Mouse (Mus musculus) G1E (cell line): ENCODE data around the gene Tmco4. TPM values are rescaled to one million over a fixed set of nuclear protein-coding genes. Genes with fewer than 3 reads are reported as not detected.

Experiments
- ATAC-seq: 2 replicates; pipeline ENCODE4 v1.8.0; 2016; ENCODE audit warnings: mild to moderate bottlenecking; ENCODE audit not compliant: insufficient number of reproducible peaks, poor library complexity, low FRiP score, severe bottlenecking; ENCODE audit errors: extremely low read depth
- DNase-seq: peaks from one replicate; pipeline ENCODE4 v3.0.0; 2012; ENCODE audit warnings: low spot score
- H3K27me3 ChIP-seq: 2 replicates; pipeline ENCODE4 v1.6.1; 2012; ENCODE audit warnings: mild to moderate bottlenecking, low read length, inconsistent platforms; ENCODE audit not compliant: insufficient read depth
- H3K36me3 ChIP-seq: replicated peaks from 2 replicates; pipeline ENCODE3; 2012; ENCODE audit warnings: mild to moderate bottlenecking, inconsistent platforms
- H3K4me1 ChIP-seq: 2 replicates; pipeline ENCODE4 v1.6.1; 2012; ENCODE audit warnings: low read depth, low read length, inconsistent platforms, mixed read lengths; ENCODE audit not compliant: insufficient read depth
- H3K4me3 ChIP-seq: 2 replicates; pipeline ENCODE4 v1.5.1; 2012; ENCODE audit warnings: low read depth, mild to moderate bottlenecking, inconsistent platforms, low read length, moderate library complexity, mixed read lengths
- H3K9me3 ChIP-seq: replicated peaks from 2 replicates; pipeline ENCODE4 v1.6.1; 2012; ENCODE audit warnings: inconsistent platforms
- CTCF ChIP-seq: IDR thresholded peaks from 2 replicates; pipeline ENCODE4 v1.5.1; 2012; ENCODE audit warnings: low read depth, low read length, inconsistent platforms, mixed read lengths
- GATA1 ChIP-seq: IDR thresholded peaks from 2 replicates; pipeline ENCODE4 v1.6.1; 2012; ENCODE audit warnings: borderline replicate concordance, low read length, inconsistent platforms, mixed read lengths
- GATA2 ChIP-seq: IDR thresholded peaks from 2 replicates; pipeline ENCODE4 v1.6.1; 2012; ENCODE audit warnings: low read depth, low read length, inconsistent platforms, borderline replicate concordance
- POLR2AphosphoS5 ChIP-seq: IDR thresholded peaks from 2 replicates; pipeline ENCODE4 v1.6.1; 2012; ENCODE audit warnings: low read depth, low read length, inconsistent platforms; ENCODE audit not compliant: insufficient replicate concordance
- TAL1 ChIP-seq: conservative IDR thresholded peaks from 2 replicates; pipeline ENCODE4 v1.6.1; 2012; ENCODE audit warnings: low read depth, low read length, inconsistent platforms, mixed read lengths
- polyA plus RNA-seq: library from polyadenylated mRNA; stranded (reverse); fragments of >175 nt; gene quantifications from 2 replicates; pipeline ENCODE4 v1.2.3, GENCODE M21; 2012
- total RNA-seq, 2 experiments: library from RNA; stranded (forward) in 1 of 2; stranded (reverse) in 1 of 2; fragments of 200-1000 nt in 1 of 2; fragments of >200 nt in 1 of 2; fragmentation: Nextera tagmentation in 1 of 2; gene quantifications; 2 replicates each; pipeline ENCODE4 v1.2.3; 2014 to 2017

The Tmco4 gene
- total and polyA plus RNA-seq, 3 experiments, result 11.6 to 19.8 (median 16.5) TPM

- H3K27me3 ChIP-seq, result peaks cover 31% of the 10 kb centered on the region
- ATAC-seq, result no peak
Observed at GRCm38 (mm10) chr4:139096201-139096600, 123.5 kb downstream of the Tmco4 start.

GRCm38 (mm10) chr4:139100326-139100725, 127.6 kb downstream of the Tmco4 start:
- Histone ChIP-seq H3K9me3 (no peaks in the 10 kb centered on the region), H3K4me3 (no peak overlapping the region), H3K27me3 (peaks cover 2% of the 10 kb centered on the region), H3K36me3 (peaks cover 50% of the 10 kb centered on the region), H3K4me1 (no peaks in the 10 kb centered on the region; the same call in 1 of the 2 replicates)
- no peak for TF ChIP-seq GATA2
- no peak for TF ChIP-seq CTCF
- TF ChIP-seq POLR2AphosphoS5, result no peak; the same call in 1 of the 2 replicates
- TF ChIP-seq GATA1, result no peak
- TF ChIP-seq TAL1, result no peak
- DNase-seq, result no peak
- no peak for ATAC-seq

More at GRCm38 (mm10) chr4:139096201-139096600, 123.5 kb downstream of the Tmco4 start:
- no peak overlapping the region for H3K4me3 ChIP-seq
- H3K4me1 ChIP-seq, result no peaks in the 10 kb centered on the region
- no peak for TF ChIP-seq CTCF
- TF ChIP-seq POLR2AphosphoS5, result no peak
- TF ChIP-seq GATA2, result no peak
- no peak for TF ChIP-seq GATA1
- no peak for TF ChIP-seq TAL1
- peaks cover 18% of the 10 kb centered on the region for H3K9me3 ChIP-seq
- no peak for DNase-seq
- peaks cover 9% of the 10 kb centered on the region for H3K36me3 ChIP-seq

- DNase-seq (no peak), ATAC-seq (no peak)
- TF ChIP-seq CTCF (no peak), GATA1 (no peak), TAL1 (no peak), POLR2AphosphoS5 (no peak), GATA2 (no peak)
- Histone ChIP-seq H3K4me1 (no peaks in the 10 kb centered on the region; the same call in 1 of the 2 replicates), H3K36me3 (peaks cover 62% of the 10 kb centered on the region), H3K4me3 (no peak overlapping the region), H3K27me3 (no peaks in the 10 kb centered on the region), H3K9me3 (no peaks in the 10 kb centered on the region)
Observed at GRCm38 (mm10) chr4:139101546-139101945, 128.9 kb downstream of the Tmco4 start.

GRCm38 (mm10) chr4:139105453-139105852, 132.8 kb downstream of the Tmco4 start:
- ATAC-seq (no peak), DNase-seq (no peak)
- H3K9me3 ChIP-seq, result no peaks in the 10 kb centered on the region
- no peaks in the 10 kb centered on the region for H3K27me3 ChIP-seq
- peaks cover 94% of the 10 kb centered on the region for H3K36me3 ChIP-seq
- peaks cover 10% of the 10 kb centered on the region for H3K4me1 ChIP-seq
- TF ChIP-seq GATA2, result no peak
- TF ChIP-seq CTCF, result no peak
- TF ChIP-seq POLR2AphosphoS5, result no peak
- TF ChIP-seq TAL1, result no peak
- TF ChIP-seq GATA1, result no peak
- H3K4me3 ChIP-seq, result no peak overlapping the region

Other genes starting within 250 kb of the Tmco4 start
- gene Pla2g2c, start 248.1 kb upstream of the Tmco4 start, total RNA-seq (2014; fragmentation: Nextera tagmentation), result not detected in 2 replicates
- gene Pla2g2c, start 248.1 kb upstream of the Tmco4 start, total RNA-seq (2017), result 0.16 TPM in 1 of 2 replicates, not detected in the other
- gene Pla2g2c, start 248.1 kb upstream of the Tmco4 start, polyA plus RNA-seq, result not detected in 2 replicates
- not detected in 2 replicates for gene Ubxn10, start 235.7 kb upstream of the Tmco4 start, total RNA-seq (2014; fragmentation: Nextera tagmentation)
- 0.33 TPM in 1 of 2 replicates, not detected in the other for gene Ubxn10, start 235.7 kb upstream of the Tmco4 start, total RNA-seq (2017)
- not detected in 2 replicates for gene Ubxn10, start 235.7 kb upstream of the Tmco4 start, polyA plus RNA-seq
- not detected in 2 replicates for gene Pla2g2f, start 215.3 kb upstream of the Tmco4 start, total RNA-seq (2014; fragmentation: Nextera tagmentation)
- gene Pla2g2f, start 215.3 kb upstream of the Tmco4 start, total RNA-seq (2017), result 0.11 TPM in 1 of 2 replicates, not detected in the other
- gene Pla2g2f, start 215.3 kb upstream of the Tmco4 start, polyA plus RNA-seq, result not detected in 2 replicates
- gene Pla2g2d, start 197.2 kb upstream of the Tmco4 start, total RNA-seq (2014; fragmentation: Nextera tagmentation), result not detected in 2 replicates
- 0.12 TPM in 1 of 2 replicates, not detected in the other for gene Pla2g2d, start 197.2 kb upstream of the Tmco4 start, total RNA-seq (2017)
- not detected in 2 replicates for gene Pla2g2d, start 197.2 kb upstream of the Tmco4 start, polyA plus RNA-seq
- 32.6 and 32.7 TPM in 2 replicates for gene Pla2g5, start 109.4 kb upstream of the Tmco4 start, total RNA-seq (2014; fragmentation: Nextera tagmentation)
- 10.3 and 16.4 TPM in 2 replicates for gene Pla2g5, start 109.4 kb upstream of the Tmco4 start, total RNA-seq (2017)
- gene Pla2g5, start 109.4 kb upstream of the Tmco4 start, polyA plus RNA-seq, result 12.7 and 14.7 TPM in 2 replicates
- not detected in 2 replicates for gene Gm13030, start 98.9 kb upstream of the Tmco4 start, total RNA-seq (2014; fragmentation: Nextera tagmentation)
- gene Gm13030, start 98.9 kb upstream of the Tmco4 start, total RNA-seq (2017), result not detected in 2 replicates
- not detected in 2 replicates for gene Gm13030, start 98.9 kb upstream of the Tmco4 start, polyA plus RNA-seq
- 1.1 TPM in 1 of 2 replicates, not detected in the other for gene Pla2g2e, start 94.9 kb upstream of the Tmco4 start, total RNA-seq (2014; fragmentation: Nextera tagmentation)
- gene Pla2g2e, start 94.9 kb upstream of the Tmco4 start, total RNA-seq (2017), result 0.22 and 0.23 TPM in 2 replicates
- gene Pla2g2e, start 94.9 kb upstream of the Tmco4 start, polyA plus RNA-seq, result 0.07 and 0.13 TPM in 2 replicates
- 2.9 and 5.4 TPM in 2 replicates for gene Otud3, start 58.9 kb upstream of the Tmco4 start, total RNA-seq (2014; fragmentation: Nextera tagmentation)
- 11.0 and 11.7 TPM in 2 replicates for gene Otud3, start 58.9 kb upstream of the Tmco4 start, total RNA-seq (2017)
- 11.8 and 14.5 TPM in 2 replicates for gene Otud3, start 58.9 kb upstream of the Tmco4 start, polyA plus RNA-seq
- not detected in 2 replicates for gene Rnf186, start 5.8 kb upstream of the Tmco4 start, total RNA-seq (2014; fragmentation: Nextera tagmentation)
- 0.12 and 0.27 TPM in 2 replicates for gene Rnf186, start 5.8 kb upstream of the Tmco4 start, total RNA-seq (2017)
- gene Rnf186, start 5.8 kb upstream of the Tmco4 start, polyA plus RNA-seq, result not detected in 2 replicates
- gene Htr6, start 102.7 kb downstream of the Tmco4 start, total RNA-seq (2014; fragmentation: Nextera tagmentation), result not detected in 2 replicates
- gene Htr6, start 102.7 kb downstream of the Tmco4 start, total RNA-seq (2017), result 0.06 TPM in 1 of 2 replicates, not detected in the other
- not detected in 2 replicates for gene Htr6, start 102.7 kb downstream of the Tmco4 start, polyA plus RNA-seq
- gene Nbl1, start 120.1 kb downstream of the Tmco4 start, total RNA-seq (2014; fragmentation: Nextera tagmentation), result not detected in 2 replicates
- 0.11 TPM in 1 of 2 replicates, not detected in the other for gene Nbl1, start 120.1 kb downstream of the Tmco4 start, total RNA-seq (2017)
- gene Nbl1, start 120.1 kb downstream of the Tmco4 start, polyA plus RNA-seq, result 0.05 and 0.18 TPM in 2 replicates
- gene Minos1, start 158.2 kb downstream of the Tmco4 start, total RNA-seq (2014; fragmentation: Nextera tagmentation), result 342 and 377 TPM in 2 replicates
- 323 and 338 TPM in 2 replicates for gene Minos1, start 158.2 kb downstream of the Tmco4 start, total RNA-seq (2017)
- 11.9 and 12.8 TPM in 2 replicates for gene Minos1, start 158.2 kb downstream of the Tmco4 start, polyA plus RNA-seq
- gene Capzb, start 220.0 kb downstream of the Tmco4 start, total RNA-seq (2014; fragmentation: Nextera tagmentation), result 310 and 312 TPM in 2 replicates
- 86.7 and 91.8 TPM in 2 replicates for gene Capzb, start 220.0 kb downstream of the Tmco4 start, total RNA-seq (2017)
- gene Capzb, start 220.0 kb downstream of the Tmco4 start, polyA plus RNA-seq, result 99.4 and 110 TPM in 2 replicates